Mouse (Mus musculus) CH12.LX (cell line): ENCODE data around the gene Kcnip4. TPM values are rescaled to one million over a fixed set of nuclear protein-coding genes. Genes with fewer than 3 reads are reported as not detected.

Source experiments
- DNase-seq: peaks from one replicate; pipeline ENCODE4 v3.0.0-alpha.2; 2013; ENCODE audit errors: extremely low read depth
- H3K27ac ChIP-seq: 2 replicates; pipeline ENCODE4 v1.5.1; 2012; ENCODE audit warnings: low read depth, mild to moderate bottlenecking, control low read depth, moderate library complexity; ENCODE audit not compliant: insufficient read depth
- H3K27me3 ChIP-seq: replicated peaks from 2 replicates; pipeline ENCODE3; 2012; ENCODE audit warnings: inconsistent platforms
- H3K36me3 ChIP-seq, 2 experiments: replicated peaks in 1 of 2; 2 replicates each; pipeline versions ENCODE3 to v1.6.1; 2012; ENCODE audit warnings: inconsistent platforms in 1 of 2, low read length in 1 of 2, mild to moderate bottlenecking in 1 of 2, mixed read lengths in 1 of 2, moderate library complexity in 1 of 2; ENCODE audit not compliant: control insufficient read depth in 1 of 2, insufficient read depth in 1 of 2
- H3K4me1 ChIP-seq, 2 experiments: 2 replicates each; pipeline ENCODE4 v1.6.1; 2012; ENCODE audit warnings: inconsistent platforms in 1 of 2, moderate library complexity in 1 of 2; ENCODE audit not compliant: insufficient read depth in 2 of 2, control insufficient read depth in 1 of 2
- H3K4me2 ChIP-seq: 2 replicates; pipeline ENCODE4 v1.6.1; 2012; ENCODE audit warnings: low read depth, mild to moderate bottlenecking, control low read depth; ENCODE audit not compliant: poor library complexity, insufficient read depth, severe bottlenecking
- H3K4me3 ChIP-seq, 3 experiments: fragments of 150-350 bp in 1 of 3; sonication (generic) in 1 of 3; replicated peaks in 1 of 3; 2 replicates each; pipeline versions ENCODE3 to v1.5.1; 2011 to 2012; ENCODE audit warnings: low read depth in 2 of 3, low read length in 2 of 3, mild to moderate bottlenecking in 2 of 3, moderate library complexity in 2 of 3, control low read depth in 1 of 3, improper control_type of control experiment in 1 of 3, inconsistent platforms in 1 of 3, mixed read lengths in 1 of 3; ENCODE audit not compliant: poor library complexity in 1 of 3
- H3K79me2 ChIP-seq: replicated peaks from 2 replicates; pipeline ENCODE4 v1.6.1; 2012; ENCODE audit warnings: mild to moderate bottlenecking, moderate library complexity; ENCODE audit not compliant: control insufficient read depth, poor library complexity, insufficient read depth, severe bottlenecking; ENCODE audit errors: extremely low read depth
- H3K9ac ChIP-seq: 2 replicates; pipeline ENCODE4 v1.6.1; 2012; ENCODE audit warnings: low read depth, mild to moderate bottlenecking, control low read depth, moderate library complexity; ENCODE audit not compliant: insufficient read depth
- H3K9me3 ChIP-seq: replicated peaks from 2 replicates; pipeline ENCODE3; 2012; ENCODE audit warnings: low read length, inconsistent platforms, mixed read lengths
- BHLHE40 ChIP-seq: IDR thresholded peaks from 2 replicates; pipeline ENCODE4 v1.6.1; 2011; ENCODE audit warnings: mild to moderate bottlenecking, low read depth, low read length, improper control_type of control experiment
- CHD1 ChIP-seq: IDR thresholded peaks from 2 replicates; pipeline ENCODE4 v1.6.1; 2012; ENCODE audit warnings: low read depth, low read length, improper control_type of control experiment, inconsistent platforms
- CHD2 ChIP-seq: IDR thresholded peaks from 2 replicates; pipeline ENCODE4 v1.6.1; 2011; ENCODE audit warnings: low read length, improper control_type of control experiment
- CTCF ChIP-seq, 2 experiments: IDR thresholded peaks in 1 of 2; conservative IDR thresholded peaks in 1 of 2; 2 replicates each; pipeline ENCODE4 v1.5.1; 2011 to 2012; ENCODE audit warnings: low read depth in 2 of 2, low read length in 2 of 2, improper control_type of control experiment in 1 of 2, inconsistent platforms in 1 of 2, mild to moderate bottlenecking in 1 of 2, moderate library complexity in 1 of 2
- E2F4 ChIP-seq: IDR thresholded peaks from 2 replicates; pipeline ENCODE4 v1.6.1; 2011; ENCODE audit warnings: low read depth, low read length, improper control_type of control experiment; ENCODE audit not compliant: insufficient replicate concordance
- IRF4 ChIP-seq: IDR thresholded peaks from 2 replicates; pipeline ENCODE4 v1.6.1; 2014; ENCODE audit warnings: low read depth, mild to moderate bottlenecking, inconsistent platforms, low read length, improper control_type of control experiment
- JUND ChIP-seq: conservative IDR thresholded peaks from 2 replicates; pipeline ENCODE4 v1.6.1; 2011; ENCODE audit warnings: low read depth, low read length, improper control_type of control experiment
- MEF2A ChIP-seq: IDR thresholded peaks from 2 replicates; pipeline ENCODE4 v1.6.1; 2014; ENCODE audit warnings: low read depth, mild to moderate bottlenecking, inconsistent platforms, low read length, improper control_type of control experiment, borderline replicate concordance
- MXI1 ChIP-seq: IDR thresholded peaks from 2 replicates; pipeline ENCODE4 v1.6.1; 2011; ENCODE audit warnings: mild to moderate bottlenecking, low read depth, low read length, improper control_type of control experiment
- MYC ChIP-seq: IDR thresholded peaks from 2 replicates; pipeline ENCODE4 v1.6.1; 2011; ENCODE audit warnings: low read depth, mild to moderate bottlenecking, improper control_type of control experiment, low read length
- NRF1 ChIP-seq: IDR thresholded peaks from 2 replicates; pipeline ENCODE4 v1.6.1; 2014; ENCODE audit warnings: low read depth, mild to moderate bottlenecking, inconsistent platforms, low read length, improper control_type of control experiment, moderate library complexity
- POLR2A ChIP-seq: IDR thresholded peaks from 2 replicates; pipeline ENCODE4 v1.6.1; 2011; ENCODE audit warnings: low read depth, mild to moderate bottlenecking, improper control_type of control experiment, low read length
- POLR2AphosphoS2 ChIP-seq: IDR thresholded peaks from 2 replicates; pipeline ENCODE4 v1.6.1; 2011; ENCODE audit warnings: low read depth, low read length, improper control_type of control experiment
- RCOR1 ChIP-seq: conservative IDR thresholded peaks from 2 replicates; pipeline ENCODE4 v1.6.1; 2012; ENCODE audit warnings: low read depth, mild to moderate bottlenecking, inconsistent platforms, low read length, improper control_type of control experiment
- USF2 ChIP-seq: conservative IDR thresholded peaks from 2 replicates; pipeline ENCODE4 v1.6.1; 2011; ENCODE audit warnings: low read depth, low read length, improper control_type of control experiment
- dilution Hi-C: fragments of 300-500 bp; cut with MboI; formaldehyde crosslinking; loops from 2 replicates; pipeline ENCODE4 v1.14.3; 2020; ENCODE audit warnings: low sequenced_read_pairs; ENCODE audit not compliant: extremely low pct_unique_long_range_greater_than_20kb, extremely low pct_ligation_motif_present
- in situ Hi-C: fragments of 300-500 bp; cut with MboI; formaldehyde crosslinking; loops from 3 replicates; pipeline ENCODE4 v1.14.3; 2019; ENCODE audit warnings: low sequenced_read_pairs, low pct_ligation_motif_present, low pct_unique_long_range_greater_than_20kb, mixed read lengths
- polyA plus RNA-seq: library from polyadenylated mRNA; unstranded; fragments of >175 nt; gene quantifications from 2 replicates; pipeline ENCODE4 v1.2.1, GENCODE M21; 2012; ENCODE audit warnings: low read depth; ENCODE audit not compliant: insufficient read length
- total RNA-seq, 2 experiments: library from RNA; depleted of rRNA; stranded (reverse); fragments of 300-350 nt in 1 of 2; fragments of >200 nt in 1 of 2; gene quantifications; 2 replicates each; pipeline ENCODE4 v1.2.3; 2012 to 2014

The Kcnip4 gene
- total and polyA plus RNA-seq, 3 experiments, result 0.80 TPM; not detected in 2

DNA sequence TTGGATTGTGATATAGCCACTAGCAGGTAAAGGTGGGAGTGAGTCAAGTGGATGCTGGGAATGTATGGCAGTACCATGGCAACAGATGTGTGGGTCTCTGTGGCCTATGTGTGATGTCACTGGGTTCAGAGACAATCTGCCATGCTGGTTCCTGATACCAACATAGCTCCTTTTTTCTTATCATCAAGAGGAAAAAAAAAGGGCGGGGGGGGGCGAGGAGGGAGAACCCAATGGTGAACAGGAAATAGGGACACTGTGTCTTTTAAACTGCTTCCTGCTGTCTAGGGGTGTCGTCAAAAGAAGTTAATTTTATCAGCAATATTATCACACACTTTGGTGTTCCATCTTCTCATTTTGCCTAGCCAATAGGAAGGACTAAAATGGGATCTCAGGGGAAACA lies 1021.6 kb downstream of the Kcnip4 start:
- Histone ChIP-seq H3K4me3 (no peak overlapping the region), H3K36me3 (no peaks in the 10 kb centered on the region), H3K9ac (no peak overlapping the region), H3K79me2 (no peaks in the 10 kb centered on the region), H3K9me3 (no peaks in the 10 kb centered on the region), H3K4me1 (no peaks in the 10 kb centered on the region), H3K27ac (no peak overlapping the region), H3K27me3 (no peaks in the 10 kb centered on the region), H3K4me2 (no peak overlapping the region)
- dilution Hi-C loops (no loop called here), in situ Hi-C loops (no loop called here)
- TF ChIP-seq E2F4, result no peak
- DNase-seq, result no peak

DNA sequence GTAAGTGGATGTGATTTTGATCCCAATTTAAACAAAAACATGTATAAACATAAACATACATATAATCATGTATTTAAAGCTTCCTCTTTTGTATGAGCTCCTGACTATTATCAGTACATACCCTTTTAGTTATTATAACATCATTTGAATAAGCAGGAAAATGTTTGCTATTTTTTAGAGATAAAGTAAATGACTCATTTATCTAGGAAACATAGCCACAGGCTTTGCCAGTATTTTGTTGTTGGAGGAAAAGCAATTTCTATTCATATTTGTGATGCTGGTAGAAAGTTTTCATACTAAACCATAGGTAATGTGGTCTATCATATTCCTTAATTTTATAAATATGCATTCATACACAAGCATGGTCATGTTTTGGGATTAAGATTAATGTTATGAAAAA lies 1022.3 kb downstream of the Kcnip4 start:
- H3K79me2 ChIP-seq, result no peaks in the 10 kb centered on the region
- dilution Hi-C loops (no loop called here), in situ Hi-C loops (no loop called here)
- H3K9ac ChIP-seq, result no peak overlapping the region
- no peak for DNase-seq
- no peak overlapping the region for H3K4me3 ChIP-seq
- TF ChIP-seq POLR2AphosphoS2 (no peak), RCOR1 (no peak), MEF2A (no peak), JUND (no peak), USF2 (no peak), CHD2 (no peak), IRF4 (no peak), NRF1 (no peak)
- no peak overlapping the region for H3K4me2 ChIP-seq
- no peaks in the 10 kb centered on the region for H3K27me3 ChIP-seq
- no peaks in the 10 kb centered on the region for H3K9me3 ChIP-seq
- H3K36me3 ChIP-seq, result no peaks in the 10 kb centered on the region
- no peaks in the 10 kb centered on the region for H3K4me1 ChIP-seq
- H3K27ac ChIP-seq, result no peak overlapping the region

DNA sequence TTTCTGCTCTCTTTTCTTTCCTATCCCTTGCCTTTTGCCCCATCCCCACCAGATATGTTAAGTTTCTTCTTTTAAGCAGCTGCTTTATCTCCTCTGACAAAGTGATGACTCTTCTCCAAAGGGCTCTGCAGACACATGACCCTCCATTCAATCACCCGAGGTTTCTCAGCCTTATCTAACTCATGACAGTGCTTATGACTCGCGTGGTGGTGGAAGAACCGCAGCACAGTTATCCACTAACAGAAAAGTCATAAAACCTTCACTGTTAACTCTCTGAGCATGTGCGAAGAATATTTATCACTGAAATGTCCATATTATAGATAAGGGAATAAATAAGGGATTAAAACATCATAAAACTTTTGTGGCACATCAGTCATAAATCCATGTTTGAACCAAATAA lies 1024.5 kb downstream of the Kcnip4 start:
- Histone ChIP-seq H3K79me2 (no peaks in the 10 kb centered on the region), H3K36me3 (no peaks in the 10 kb centered on the region), H3K4me3 (no peak overlapping the region), H3K4me1 (no peaks in the 10 kb centered on the region), H3K4me2 (no peak overlapping the region), H3K27ac (no peak overlapping the region), H3K27me3 (no peaks in the 10 kb centered on the region), H3K9ac (no peak overlapping the region), H3K9me3 (no peaks in the 10 kb centered on the region)
- dilution Hi-C loops (no loop called here), in situ Hi-C loops (no loop called here)
- TF ChIP-seq USF2 (no peak), NRF1 (no peak), BHLHE40 (no peak), MXI1 (no peak), IRF4 (no peak), CTCF (conservative IDR thresholded peaks at IDR 0.05 in 1 of 2, IDR thresholded peaks at IDR 0.05 in 1 of 2; ENCODE audit: low read depth in 2 of 2, low read length in 2 of 2) (no peak), MYC (no peak), CHD1 (no peak), E2F4 (no peak), POLR2A (no peak)
- DNase-seq, result no peak
